Mouse (Mus musculus): Measurements from ENCODE around the gene Zmynd10. TPM values are rescaled to one million over a fixed set of nuclear protein-coding genes. Genes with fewer than 3 reads are reported as not detected.

The Zmynd10 gene
- polyA plus RNA-seq, 2 experiments, result 0.19 to 0.28 TPM

DNA sequence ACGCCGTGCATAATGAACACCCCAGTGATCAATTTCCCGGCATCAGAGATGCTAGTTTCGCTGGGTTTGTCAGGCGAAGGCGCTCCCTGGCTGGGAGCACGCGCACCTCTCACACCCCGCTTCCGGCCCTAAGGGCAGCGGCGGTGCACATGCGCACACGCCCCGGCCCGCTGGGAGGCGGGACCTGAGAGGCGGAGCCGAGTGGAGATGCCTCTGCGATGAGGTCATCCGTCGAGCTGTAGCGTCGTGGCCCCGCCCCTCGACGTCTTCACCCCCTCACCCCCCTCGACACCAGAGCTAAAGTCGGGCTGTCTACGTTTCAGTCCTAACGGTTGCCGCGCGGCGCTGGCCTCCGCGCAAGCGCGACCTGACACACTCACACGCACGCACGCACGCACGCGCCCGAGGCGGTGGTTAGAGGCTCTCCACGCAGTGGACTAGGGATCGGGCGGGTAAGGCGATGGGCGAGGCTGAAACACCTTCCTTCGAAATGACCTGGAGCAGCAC is 7.3 kb downstream of the Zmynd10 start:
- peak overlapping the region; percentile 79 for H3K27ac ChIP-seq
- H3K27me3 ChIP-seq (ENCODE audit: control insufficient read depth, insufficient read depth, low read length), result peaks cover 3% of the 10 kb centered on the region; the same call in 1 of the 2 replicates
- peaks cover 27% of the 10 kb centered on the region for H3K36me3 ChIP-seq (replicated peaks; ENCODE audit: control insufficient read depth, insufficient read depth, low read depth)
- H3K9ac ChIP-seq (replicated peaks), result peak overlapping the region; percentile 87
- peak; percentile 89 for ATAC-seq (ENCODE audit: insufficient read depth)
- WGBS (ENCODE audit: insufficient replicate concordance), result under 1% methylated on average over 53 of the region's 53 CpGs
- peaks cover 35 to 42% of the 10 kb centered on the region in 2 experiments for H3K4me1 ChIP-seq (replicated peaks; ENCODE audit: control insufficient read depth in 2 of 2, insufficient read depth in 2 of 2, low read length in 1 of 2)
- H3K4me2 ChIP-seq (ENCODE audit: low read depth), result peak overlapping the region; percentile 90
- no peaks in the 10 kb centered on the region for H3K9me3 ChIP-seq (ENCODE audit: control insufficient read depth, low read length)
- peak overlapping the region; percentile 74 to 83 for H3K4me3 ChIP-seq (ENCODE audit: insufficient read depth in 1 of 2, low read depth in 2 of 2, low read length in 2 of 2)
- TF ChIP-seq CTCF (IDR thresholded peaks at IDR 0.05; ENCODE audit: low read depth), result no peak; the same call in 1 of the 2 replicates
- no peak for TF ChIP-seq EP300 (IDR thresholded peaks at IDR 0.05; ENCODE audit: low read depth)
- DNase-seq (ENCODE audit: low read depth in 3 of 3, low spot score in 3 of 3), result peak; percentile 93 to 96 (median 95)

DNA sequence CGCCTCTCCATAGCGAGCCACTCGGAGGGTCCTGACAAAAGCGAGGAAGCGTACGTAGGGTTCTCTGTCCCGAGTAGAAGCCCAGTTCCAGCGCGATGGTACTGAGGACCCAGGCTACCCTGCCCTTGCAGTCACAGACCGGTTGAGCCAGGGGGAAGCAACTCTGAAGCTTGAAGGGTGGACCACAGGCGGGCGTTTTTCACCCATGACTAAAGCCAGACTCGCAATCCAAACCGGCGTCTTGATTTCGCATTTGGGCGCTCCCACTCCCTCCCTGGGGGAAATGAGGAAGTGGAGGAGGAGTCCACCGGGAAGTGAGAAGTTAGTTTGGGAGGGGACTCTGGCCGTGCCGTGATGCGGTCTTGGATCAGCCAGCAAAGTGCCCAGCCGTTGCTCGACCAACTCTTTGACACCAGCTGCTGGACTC is 7.9 kb downstream of the Zmynd10 start:
- Histone ChIP-seq H3K9me3 (ENCODE audit: control insufficient read depth, low read length) (no peaks in the 10 kb centered on the region), H3K27ac (peak overlapping the region; percentile 79), H3K36me3 (replicated peaks; ENCODE audit: control insufficient read depth, insufficient read depth, low read depth) (peaks cover 34% of the 10 kb centered on the region), H3K9ac (replicated peaks) (peak overlapping the region; percentile 87), H3K4me1 (replicated peaks; ENCODE audit: control insufficient read depth in 2 of 2, insufficient read depth in 2 of 2, low read length in 1 of 2) (peaks cover 35 to 42% of the 10 kb centered on the region in 2 experiments), H3K27me3 (ENCODE audit: control insufficient read depth, insufficient read depth, low read length) (peaks cover 3% of the 10 kb centered on the region; the same call in 1 of the 2 replicates), H3K4me3 (ENCODE audit: insufficient read depth in 1 of 2, low read depth in 2 of 2, low read length in 2 of 2) (peak overlapping the region; percentile 74 to 83), H3K4me2 (ENCODE audit: low read depth) (peak overlapping the region; percentile 90)
- DNase-seq (ENCODE audit: low read depth in 3 of 3, low spot score in 3 of 3) (no peak), ATAC-seq (ENCODE audit: insufficient read depth) (peak; percentile 10)
- TF ChIP-seq CTCF (IDR thresholded peaks at IDR 0.05; ENCODE audit: low read depth) (no peak), EP300 (IDR thresholded peaks at IDR 0.05; ENCODE audit: low read depth) (no peak)
- 0% methylated on average over 23 of the region's 23 CpGs for WGBS (ENCODE audit: insufficient replicate concordance)

DNA sequence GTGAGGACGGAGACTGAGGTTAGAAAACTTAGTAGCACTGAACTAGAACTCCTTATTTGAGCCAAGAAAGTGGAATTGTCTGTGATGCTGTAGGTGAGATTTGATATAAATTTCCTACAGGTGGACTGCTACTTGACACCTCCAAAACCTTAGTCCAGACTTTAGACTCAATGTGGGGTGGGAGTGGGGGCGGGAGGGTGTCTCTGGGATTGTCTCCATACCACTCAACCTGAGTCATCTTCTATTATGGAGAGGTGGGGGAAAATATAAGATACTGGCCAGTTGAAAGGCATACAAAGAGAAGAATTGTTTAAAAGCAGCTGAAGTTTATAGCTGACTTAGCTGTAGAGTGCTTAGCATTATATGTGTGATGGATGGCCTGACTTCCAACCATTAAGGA is 8.6 kb downstream of the Zmynd10 start:
- TF ChIP-seq EP300 (IDR thresholded peaks at IDR 0.05; ENCODE audit: low read depth), result no peak
- TF ChIP-seq CTCF (IDR thresholded peaks at IDR 0.05; ENCODE audit: low read depth), result no peak
- H3K4me2 ChIP-seq (ENCODE audit: low read depth), result peak overlapping the region; percentile 90
- 26% methylated on average over 2 of the region's 2 CpGs for WGBS (ENCODE audit: insufficient replicate concordance)
- H3K9me3 ChIP-seq (ENCODE audit: control insufficient read depth, low read length), result no peaks in the 10 kb centered on the region
- peaks cover 35 to 41% of the 10 kb centered on the region in 2 experiments for H3K4me1 ChIP-seq (replicated peaks; ENCODE audit: control insufficient read depth in 2 of 2, insufficient read depth in 2 of 2, low read length in 1 of 2)
- DNase-seq (ENCODE audit: low read depth in 3 of 3, low spot score in 3 of 3) (no peak), ATAC-seq (ENCODE audit: insufficient read depth) (no peak)
- H3K27me3 ChIP-seq (ENCODE audit: control insufficient read depth, insufficient read depth, low read length), result peaks cover 1% of the 10 kb centered on the region; the same call in 1 of the 2 replicates
- H3K27ac ChIP-seq, result peak overlapping the region; percentile 79
- H3K4me3 ChIP-seq (ENCODE audit: insufficient read depth in 1 of 2, low read depth in 2 of 2, low read length in 2 of 2), result peak overlapping the region; percentile 74 to 83
- peak overlapping the region; percentile 87 for H3K9ac ChIP-seq (replicated peaks)
- H3K36me3 ChIP-seq (replicated peaks; ENCODE audit: control insufficient read depth, insufficient read depth, low read depth), result peaks cover 39% of the 10 kb centered on the region

DNA sequence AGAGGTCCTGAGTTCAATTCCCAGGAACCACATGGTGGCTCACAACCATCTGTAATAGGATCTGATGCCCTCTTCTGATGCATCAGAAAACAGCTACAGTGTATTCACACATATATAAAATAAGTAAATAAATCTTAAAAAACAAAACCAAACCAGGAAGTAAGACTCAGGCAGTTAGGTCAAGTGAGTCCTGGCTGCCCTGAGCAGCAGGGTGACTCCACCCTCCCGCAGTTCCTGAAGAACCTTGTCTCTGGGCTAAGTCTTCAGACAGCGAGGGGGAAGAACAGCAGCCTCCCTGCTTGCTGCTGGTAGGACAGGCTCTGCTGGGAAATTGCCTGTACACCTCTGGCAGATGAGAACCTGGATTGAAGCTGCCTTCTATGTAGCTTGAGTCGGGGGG is 9.2 kb downstream of the Zmynd10 start:
- H3K36me3 ChIP-seq (replicated peaks; ENCODE audit: control insufficient read depth, insufficient read depth, low read depth), result peaks cover 46% of the 10 kb centered on the region
- DNase-seq (ENCODE audit: low read depth in 3 of 3, low spot score in 3 of 3) (no peak), ATAC-seq (ENCODE audit: insufficient read depth) (no peak)
- 37% methylated on average over 3 of the region's 3 CpGs for whole genome bisulfite sequencing (ENCODE audit: insufficient replicate concordance)
- H3K9ac ChIP-seq (replicated peaks), result peak overlapping the region; percentile 87
- H3K9me3 ChIP-seq (ENCODE audit: control insufficient read depth, low read length), result no peaks in the 10 kb centered on the region
- no peaks in the 10 kb centered on the region; the same call in 1 of the 2 replicates for H3K27me3 ChIP-seq (ENCODE audit: control insufficient read depth, insufficient read depth, low read length)
- peak overlapping the region in 1 of 2 experiments; percentile 83; a peak in 3 of 4 replicates for H3K4me3 ChIP-seq (ENCODE audit: insufficient read depth in 1 of 2, low read depth in 2 of 2, low read length in 2 of 2)
- no peak for TF ChIP-seq CTCF (IDR thresholded peaks at IDR 0.05; ENCODE audit: low read depth)
- no peak for TF ChIP-seq EP300 (IDR thresholded peaks at IDR 0.05; ENCODE audit: low read depth)
- peak overlapping the region; percentile 37; the same call in 1 of the 2 replicates for H3K27ac ChIP-seq
- H3K4me2 ChIP-seq (ENCODE audit: low read depth), result peak overlapping the region; percentile 90
- H3K4me1 ChIP-seq (replicated peaks; ENCODE audit: control insufficient read depth in 2 of 2, insufficient read depth in 2 of 2, low read length in 1 of 2), result peaks cover 31 to 36% of the 10 kb centered on the region in 2 experiments

DNA sequence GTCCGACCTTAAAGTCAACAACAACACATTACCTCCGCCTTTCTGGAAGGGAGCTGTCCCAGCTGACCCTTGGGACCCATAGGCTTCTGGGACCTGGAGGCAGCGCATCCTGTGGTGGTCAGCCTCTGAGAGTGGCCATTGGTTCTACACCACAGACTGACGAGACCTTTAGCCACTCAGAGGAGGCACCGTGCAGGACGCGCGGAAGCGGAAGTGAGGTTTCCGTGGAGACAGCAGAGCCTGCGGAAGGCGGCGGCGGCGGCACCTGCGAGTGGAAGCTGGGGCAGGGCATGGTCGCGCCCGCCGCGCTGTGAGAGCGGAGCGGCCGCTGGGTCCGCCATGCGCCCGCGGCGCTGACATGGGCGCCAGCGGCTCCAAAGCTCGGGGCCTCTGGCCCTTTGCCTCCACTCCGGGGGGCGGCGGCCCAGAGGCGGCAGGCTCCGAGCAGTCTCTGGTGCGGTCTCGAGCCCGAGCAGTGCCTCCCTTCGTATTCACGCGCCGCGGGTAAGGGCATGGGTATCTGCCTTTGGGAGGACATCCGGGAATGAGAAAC is 16.0 kb downstream of the Zmynd10 start, which contains the start of gene Tusc2:
Gene Tusc2 (plus strand): TSS at position 227 of the 553 bp plus-strand sequence.
- H3K9ac ChIP-seq (replicated peaks), result peak within 1 kb of the TSS; percentile 75
- H3K36me3 ChIP-seq (replicated peaks; ENCODE audit: control insufficient read depth, insufficient read depth, low read depth), result peaks cover 33% of the 10 kb centered on the region
- peak; percentile 95 for ATAC-seq (ENCODE audit: insufficient read depth)
- peak; percentile 91 to 93 (median 93) for DNase-seq (ENCODE audit: low read depth in 3 of 3, low spot score in 3 of 3)
- H3K27ac ChIP-seq, result peak within 1 kb of the TSS; percentile 63
- TF ChIP-seq CTCF (IDR thresholded peaks at IDR 0.05; ENCODE audit: low read depth), result no peak
- TF ChIP-seq EP300 (IDR thresholded peaks at IDR 0.05; ENCODE audit: low read depth), result no peak
- H3K4me2 ChIP-seq (ENCODE audit: low read depth), result peak within 1 kb of the TSS; percentile 91
- H3K4me1 ChIP-seq (replicated peaks; ENCODE audit: control insufficient read depth in 2 of 2, insufficient read depth in 2 of 2, low read length in 1 of 2), result peaks cover 15 to 30% of the 10 kb centered on the region in 2 experiments
- no peaks in the 10 kb centered on the region for H3K9me3 ChIP-seq (ENCODE audit: control insufficient read depth, low read length)
- WGBS (ENCODE audit: insufficient replicate concordance), result under 1% methylated on average over 46 of the region's 46 CpGs
- no peaks in the 10 kb centered on the region for H3K27me3 ChIP-seq (ENCODE audit: control insufficient read depth, insufficient read depth, low read length)
- H3K4me3 ChIP-seq (ENCODE audit: insufficient read depth in 1 of 2, low read depth in 2 of 2, low read length in 2 of 2), result peak within 1 kb of the TSS; percentile 66 to 80

Measured in liver, embryonic 14.5 days (tissue).